Mouse (Mus musculus) olfactory bulb, adult 2 months (tissue): ENCODE results near the gene E2f7. TPM values are rescaled to one million over a fixed set of nuclear protein-coding genes. Genes with fewer than 3 reads are reported as not detected.

Experiments used
- H3K27ac ChIP-seq: fragments of 200-500 bp; 2 replicates; pipeline ENCODE4 v1.5.1; 2012; ENCODE audit warnings: low read depth, low read length; ENCODE audit not compliant: insufficient read depth
- H3K4me1 ChIP-seq: fragments of 200-500 bp; 2 replicates; pipeline ENCODE4 v1.6.1; 2012; ENCODE audit warnings: low read length; ENCODE audit not compliant: control insufficient read depth, insufficient read depth
- H3K4me3 ChIP-seq: fragments of 200-500 bp; 2 replicates; pipeline ENCODE4 v1.5.1; 2012; ENCODE audit warnings: mild to moderate bottlenecking, low read depth, low read length, moderate library complexity; ENCODE audit not compliant: insufficient read depth
- CTCF ChIP-seq: fragments of 200-500 bp; IDR thresholded peaks from 2 replicates; pipeline ENCODE4 v1.5.1; 2012; ENCODE audit warnings: low read depth, mild to moderate bottlenecking, low read length, moderate library complexity; ENCODE audit not compliant: insufficient read depth
- POLR2A ChIP-seq: fragments of 200-500 bp; IDR thresholded peaks from 2 replicates; pipeline ENCODE4 v1.6.1; 2012; ENCODE audit warnings: mild to moderate bottlenecking, low read depth, low read length, moderate library complexity; ENCODE audit not compliant: insufficient read depth
- WGBS: fragments of 180-500 bp; shearing (Covaris S2); methylation state at CpG from one replicate; pipeline ENCODE4 v1.1.7; 2018; 5-methylcytosine and 5-hydroxymethylcytosine counted together
- polyA plus RNA-seq: library from polyadenylated mRNA; stranded (reverse); fragments of >200 nt; gene quantifications from 2 replicates; pipeline ENCODE4 v1.2.4, GENCODE M21; 2012; ENCODE audit warnings: low replicate concordance; ENCODE audit not compliant: missing spikeins, insufficient read depth, insufficient read length

Gene E2f7
- polyA plus RNA-seq, 1 experiment, result not detected

GRCm38 (mm10) chr10:110821139-110821538 is 75.9 kb downstream of the E2f7 start:
- Histone ChIP-seq H3K4me3 (no peak overlapping the region), H3K27ac (no peak overlapping the region), H3K4me1 (no peaks in the 10 kb centered on the region)
- 87% methylated on average over 11 of the region's 11 CpGs for WGBS
- TF ChIP-seq POLR2A (no peak), CTCF (no peak)

GRCm38 (mm10) chr10:110821692-110822091 is 76.5 kb downstream of the E2f7 start:
- WGBS, result 86% methylated on average over 3 of the region's 3 CpGs
- no peaks in the 10 kb centered on the region for H3K4me1 ChIP-seq
- H3K27ac ChIP-seq, result no peak overlapping the region
- no peak overlapping the region for H3K4me3 ChIP-seq
- TF ChIP-seq POLR2A (no peak), CTCF (no peak)

- TF ChIP-seq CTCF (no peak), POLR2A (no peak)
- WGBS, result 76% methylated on average over 6 of the region's 6 CpGs
- H3K4me1 ChIP-seq, result no peaks in the 10 kb centered on the region
- no peak overlapping the region for H3K4me3 ChIP-seq
- no peak overlapping the region for H3K27ac ChIP-seq
Measured at GRCm38 (mm10) chr10:110832336-110832735, 87.1 kb downstream of the E2f7 start.

GRCm38 (mm10) chr10:110835115-110835806 is 90.0 kb downstream of the E2f7 start:
- TF ChIP-seq CTCF (no peak), POLR2A (no peak)
- Histone ChIP-seq H3K4me1 (no peaks in the 10 kb centered on the region), H3K4me3 (no peak overlapping the region), H3K27ac (no peak overlapping the region)
- WGBS, result 72% methylated on average over 6 of the region's 6 CpGs

Other genes with a start within 250 kb of the E2f7 start
- gene Csrp2, start 174.3 kb downstream of the E2f7 start, polyA plus RNA-seq, result not detected in 2 replicates